Mouse (Mus musculus) liver, adult 2 months (tissue): ENCODE results near the gene Itga3. TPM values are rescaled to one million over a fixed set of nuclear protein-coding genes. Genes with fewer than 3 reads are reported as not detected.

Experiments
- DNase-seq: peaks from one replicate; pipeline ENCODE4 v3.0.0-alpha.2; 2011; ENCODE audit warnings: low read depth, low spot score; ENCODE audit errors: extremely low read depth
- H3K27ac ChIP-seq: fragments of 200-500 bp; replicated peaks from 2 replicates; pipeline ENCODE4 v1.5.1; 2012; ENCODE audit warnings: low read depth, mild to moderate bottlenecking, control low read depth, inconsistent platforms, low read length; ENCODE audit not compliant: insufficient read depth
- H3K27me3 ChIP-seq: fragments of 200-500 bp; 2 replicates; pipeline ENCODE4 v1.6.1; 2012; ENCODE audit warnings: mild to moderate bottlenecking, moderate library complexity, low read length, inconsistent platforms; ENCODE audit not compliant: control insufficient read depth, insufficient read depth
- H3K36me3 ChIP-seq: fragments of 200-500 bp; 2 replicates; pipeline ENCODE4 v1.6.1; 2012; ENCODE audit warnings: low read length, inconsistent platforms; ENCODE audit not compliant: control insufficient read depth, insufficient read depth
- H3K4me1 ChIP-seq: fragments of 200-500 bp; 2 replicates; pipeline ENCODE4 v1.6.1; 2011; ENCODE audit warnings: low read length; ENCODE audit not compliant: control insufficient read depth, insufficient read depth
- H3K4me3 ChIP-seq: fragments of 200-500 bp; 2 replicates; pipeline ENCODE4 v1.5.1; 2011; ENCODE audit warnings: low read depth, mild to moderate bottlenecking, control low read depth, low read length, moderate library complexity; ENCODE audit not compliant: insufficient read depth
- H3K79me2 ChIP-seq: fragments of 200-500 bp; 2 replicates; pipeline ENCODE4 v1.6.1; 2012; ENCODE audit warnings: inconsistent platforms, mild to moderate bottlenecking, low read length, moderate library complexity; ENCODE audit not compliant: control insufficient read depth, insufficient read depth
- H3K9ac ChIP-seq: fragments of 200-500 bp; 2 replicates; pipeline ENCODE4 v1.6.1; 2012; ENCODE audit warnings: low read depth, mild to moderate bottlenecking, control low read depth, inconsistent platforms, low read length
- CTCF ChIP-seq: fragments of 200-500 bp; IDR thresholded peaks from 2 replicates; pipeline ENCODE4 v1.5.1; 2011; ENCODE audit warnings: low read depth, low read length, control low read depth
- POLR2A ChIP-seq: fragments of 200-500 bp; IDR thresholded peaks from 2 replicates; pipeline ENCODE4 v1.6.1; 2011; ENCODE audit warnings: low read length, control low read depth; ENCODE audit not compliant: insufficient read depth; ENCODE audit errors: extremely low read depth
- WGBS: fragments of 180-500 bp; shearing (Covaris S2); methylation state at CpG from one replicate; pipeline ENCODE4 v1.1.7; 2018; 5-methylcytosine and 5-hydroxymethylcytosine counted together
- polyA plus RNA-seq: library from polyadenylated mRNA; depleted of rRNA; stranded (reverse); fragments of >200 nt; gene quantifications from 2 replicates; pipeline ENCODE4 v1.2.3, GENCODE M21; 2012; rRNA removed
- total RNA-seq: library from RNA; depleted of rRNA; stranded (reverse); fragments of >200 nt; gene quantifications from 2 replicates; pipeline ENCODE4 v1.2.3, GENCODE M21; 2014; rRNA removed

Gene Itga3
- total RNA-seq = 2.6 and 4.9 TPM in 2 replicates
- polyA plus RNA-seq = 5.7 and 10.0 TPM in 2 replicates

DNA sequence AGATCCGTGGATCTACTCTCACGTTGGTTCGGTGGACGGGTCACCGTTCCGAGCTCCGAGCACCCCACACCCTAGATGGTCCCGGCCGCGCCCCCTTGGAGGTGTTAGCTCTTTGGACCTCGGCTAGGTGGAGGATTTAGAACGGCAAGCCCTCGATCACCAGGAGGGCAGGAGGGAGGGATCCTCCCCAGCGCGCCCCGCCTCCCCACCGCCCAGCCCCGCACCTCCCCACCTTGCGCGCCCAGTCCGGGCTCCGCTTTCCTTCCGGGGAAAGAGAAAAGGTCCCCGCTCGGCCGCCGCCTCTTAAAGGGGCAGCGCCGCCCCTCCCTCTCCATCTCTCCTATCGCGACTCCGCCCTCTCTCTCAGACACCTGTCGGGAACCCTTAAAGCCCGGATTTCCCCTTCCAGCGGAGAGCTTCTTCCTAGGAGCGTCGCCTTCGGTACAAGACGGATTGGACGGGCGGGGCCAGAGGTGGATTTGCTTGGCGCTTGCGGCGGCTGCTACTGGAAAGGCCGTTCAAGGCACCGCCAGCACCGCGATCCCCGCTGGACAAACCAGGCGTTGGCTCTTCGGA, at the start of gene Itga3:
Gene Itga3, minus strand, starts transcription at position 266 of the 576 bp plus-strand sequence.
- peak; percentile 71 for DNase-seq
- peaks cover 6% of the 10 kb centered on the region; the same call in 1 of the 2 replicates for H3K4me1 ChIP-seq
- no peaks in the 10 kb centered on the region for H3K27me3 ChIP-seq
- H3K4me3 ChIP-seq = peak within 1 kb of the TSS; percentile 64
- 1% methylated on average over 49 of the region's 51 CpGs for WGBS
- peak within 1 kb of the TSS; percentile 62 for H3K27ac ChIP-seq
- 0 out of 2 replicates have a peak, but pooled peaks have one; percentile 14 for TF ChIP-seq POLR2A
- TF ChIP-seq CTCF = no peak
- no peaks in the 10 kb centered on the region for H3K36me3 ChIP-seq
- no peaks in the 10 kb centered on the region for H3K79me2 ChIP-seq
- H3K9ac ChIP-seq = peak within 1 kb of the TSS; percentile 66

DNA sequence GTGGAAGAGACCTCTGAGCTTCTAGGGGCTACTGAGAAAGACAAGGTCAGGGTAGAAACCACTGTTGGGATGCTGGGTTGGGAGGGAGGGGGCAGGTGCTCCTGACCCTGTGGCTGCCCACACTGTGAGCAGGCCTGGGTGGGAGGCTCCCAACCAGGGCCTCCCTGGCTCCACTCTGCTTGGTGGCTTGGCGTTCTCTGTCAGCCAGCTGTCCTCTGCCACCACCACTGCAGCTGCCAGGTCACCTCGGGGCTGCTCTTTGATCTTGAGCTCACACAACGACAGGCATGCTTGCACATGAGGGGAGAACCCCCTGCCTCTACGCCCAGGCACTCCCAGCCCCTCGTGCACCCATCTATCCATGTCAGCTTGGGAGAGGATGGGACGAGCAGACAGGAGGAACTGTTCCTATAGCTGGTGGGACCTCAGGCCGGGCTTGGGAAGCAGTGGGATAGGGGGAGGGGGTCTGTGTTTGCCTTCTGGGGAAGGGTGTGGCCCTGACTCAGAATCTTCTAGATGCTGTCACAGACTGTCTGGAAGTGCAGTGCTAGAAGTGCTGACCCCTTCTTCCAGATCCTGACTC, 48.9 kb upstream of the Itga3 start:
- Histone ChIP-seq H3K79me2 (no peaks in the 10 kb centered on the region), H3K36me3 (no peaks in the 10 kb centered on the region), H3K9ac (no peak overlapping the region), H3K4me1 (no peaks in the 10 kb centered on the region), H3K4me3 (no peak overlapping the region), H3K27ac (no peak overlapping the region), H3K27me3 (peaks cover 20% of the 10 kb centered on the region)
- no peak for DNase-seq
- TF ChIP-seq POLR2A (no peak), CTCF (no peak)
- 47% methylated on average over 7 of the region's 7 CpGs for WGBS

DNA sequence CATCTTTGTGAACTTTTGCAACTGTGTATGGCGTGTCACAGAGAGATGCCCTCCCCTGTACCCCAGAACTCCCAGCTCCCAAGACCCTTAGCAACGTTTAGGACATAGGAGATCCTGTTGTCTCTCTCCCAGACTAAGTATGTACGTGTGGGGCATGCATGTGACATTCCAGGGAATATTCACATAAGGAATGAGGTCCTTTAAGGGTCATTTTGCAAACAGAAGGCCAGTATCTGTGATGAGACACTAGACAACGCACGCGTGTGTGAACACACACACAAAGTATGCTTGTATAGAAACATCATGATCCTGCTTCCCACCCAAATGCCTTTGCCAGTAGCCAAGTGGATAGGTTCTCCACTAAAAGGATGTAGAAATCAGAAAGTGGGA, 45.5 kb upstream of the Itga3 start:
- no peaks in the 10 kb centered on the region for H3K79me2 ChIP-seq
- H3K4me3 ChIP-seq = no peak overlapping the region
- H3K27ac ChIP-seq = no peak overlapping the region
- no peaks in the 10 kb centered on the region for H3K4me1 ChIP-seq
- TF ChIP-seq POLR2A (no peak), CTCF (no peak)
- peaks cover 21% of the 10 kb centered on the region for H3K27me3 ChIP-seq
- WGBS = 58% methylated on average over 6 of the region's 6 CpGs
- H3K36me3 ChIP-seq = no peaks in the 10 kb centered on the region
- no peak for DNase-seq
- no peak overlapping the region for H3K9ac ChIP-seq

DNA sequence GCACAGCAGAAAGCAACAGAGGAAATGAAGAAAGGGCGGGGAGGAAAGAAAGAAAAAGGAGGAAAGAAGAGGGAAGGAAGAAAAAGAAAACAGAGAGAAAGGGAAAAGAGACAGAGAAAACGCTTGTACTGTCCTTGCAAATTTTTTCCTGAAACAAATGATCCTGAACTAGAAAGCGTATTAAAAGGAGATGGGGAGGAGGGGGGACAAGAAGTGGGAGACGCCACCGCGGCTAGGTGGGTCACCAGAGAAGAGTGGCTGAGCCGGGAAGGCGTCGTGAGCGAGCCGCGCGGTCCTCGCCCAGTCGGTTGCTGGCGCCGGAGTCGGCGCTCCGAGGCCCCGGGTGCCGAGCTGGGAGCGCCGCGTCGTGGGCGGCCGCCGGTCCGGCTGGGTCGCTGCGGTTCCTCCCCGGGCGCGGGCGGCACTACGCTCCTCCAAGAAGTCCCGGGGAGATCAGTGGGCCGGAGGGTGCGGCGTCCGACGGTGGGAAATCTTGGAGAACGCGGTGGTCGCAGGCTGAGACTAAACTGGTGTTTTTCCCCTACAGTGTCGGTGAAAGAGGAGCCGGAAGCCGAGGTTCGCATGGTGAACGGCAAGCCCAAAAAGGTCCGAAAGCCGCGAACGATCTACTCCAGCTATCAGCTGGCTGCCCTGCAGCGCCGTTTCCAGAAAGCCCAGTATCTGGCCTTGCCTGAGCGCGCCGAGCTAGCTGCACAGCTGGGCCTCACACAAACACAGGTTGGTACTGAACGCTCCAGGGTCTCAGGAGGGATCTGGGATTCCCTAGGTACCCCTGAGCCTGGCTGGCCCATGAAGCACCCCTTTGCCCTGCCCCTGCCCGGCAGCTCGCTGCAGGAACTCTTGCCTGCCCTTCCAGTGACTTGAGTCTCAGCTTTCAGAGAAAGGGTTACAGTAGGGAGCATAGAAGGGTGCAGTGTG, 44.8 kb upstream of the Itga3 start:
- no peak for TF ChIP-seq CTCF
- no peak for TF ChIP-seq POLR2A
- WGBS = 5% methylated on average over 63 of the region's 63 CpGs
- H3K79me2 ChIP-seq = no peaks in the 10 kb centered on the region
- no peak for DNase-seq
- H3K4me3 ChIP-seq = no peak overlapping the region
- H3K9ac ChIP-seq = no peak overlapping the region
- no peaks in the 10 kb centered on the region for H3K36me3 ChIP-seq
- no peak overlapping the region for H3K27ac ChIP-seq
- H3K27me3 ChIP-seq = peaks cover 18% of the 10 kb centered on the region
- H3K4me1 ChIP-seq = no peaks in the 10 kb centered on the region

DNA sequence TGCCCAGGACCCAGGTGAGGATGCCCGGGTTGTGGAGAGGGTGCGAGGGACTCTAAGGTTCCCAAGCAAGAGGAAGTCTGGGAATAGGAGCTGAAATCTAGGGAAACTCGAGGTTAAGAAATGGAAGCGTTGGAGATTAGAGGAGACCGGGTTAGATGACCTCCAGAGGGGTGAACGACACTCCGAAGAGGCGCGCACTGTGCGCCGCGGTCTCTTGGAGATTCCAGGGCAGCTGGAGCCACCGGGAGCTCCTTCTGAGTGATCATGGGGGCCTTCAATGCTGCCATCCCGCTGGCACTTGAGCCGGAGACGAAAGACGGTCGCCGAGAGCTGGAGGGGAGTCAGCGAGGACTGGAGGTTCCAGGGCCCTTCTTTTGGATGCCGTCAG, 44.0 kb upstream of the Itga3 start:
- Histone ChIP-seq H3K27me3 (peaks cover 16% of the 10 kb centered on the region), H3K27ac (no peak overlapping the region)
- WGBS = 3% methylated on average over 21 of the region's 21 CpGs

More for the DNA sequence above, 44.0 kb upstream of the Itga3 start:
- Histone ChIP-seq H3K36me3 (no peaks in the 10 kb centered on the region), H3K9ac (no peak overlapping the region), H3K4me3 (no peak overlapping the region), H3K79me2 (no peaks in the 10 kb centered on the region), H3K4me1 (no peaks in the 10 kb centered on the region)
- DNase-seq = no peak
- TF ChIP-seq CTCF = no peak
